Mouse (Mus musculus): ENCODE results near the gene Ifitm10.

GRCm38 (mm10) chr7:142330271-142330724 lies 43.3 kb downstream of the Ifitm10 start:
- TF ChIP-seq POLR2A (IDR thresholded peaks at IDR 0.05; ENCODE audit: borderline replicate concordance, extremely low read depth, low read depth, low read length) (no peak), CTCF (IDR thresholded peaks at IDR 0.05; ENCODE audit: insufficient read depth, low read length) (no peak)

Data from lung, adult 2 months (tissue).